Mouse (Mus musculus) lung, adult 2 months (tissue): ENCODE data around the gene Hcn2. TPM values are rescaled to one million over a fixed set of nuclear protein-coding genes. Genes with fewer than 3 reads are reported as not detected.

Experiments used
- DNase-seq: peaks from one replicate; pipeline ENCODE4 v3.0.0; 2022
- H3K4me1 ChIP-seq: fragments of 200-500 bp; 2 replicates; pipeline ENCODE4 v1.6.1; 2011; ENCODE audit warnings: low read length; ENCODE audit not compliant: control insufficient read depth, insufficient read depth
- H3K4me3 ChIP-seq: fragments of 200-500 bp; replicated peaks from 2 replicates; pipeline ENCODE3; 2011; ENCODE audit warnings: low read depth, mild to moderate bottlenecking, control low read depth, low read length; ENCODE audit errors: extremely low read depth
- CTCF ChIP-seq: fragments of 200-500 bp; IDR thresholded peaks from 2 replicates; pipeline ENCODE4 v1.5.1; 2011; ENCODE audit warnings: mild to moderate bottlenecking, low read length, control low read depth; ENCODE audit not compliant: insufficient read depth
- POLR2A ChIP-seq: fragments of 200-500 bp; IDR thresholded peaks from 2 replicates; pipeline ENCODE4 v1.6.1; 2011; ENCODE audit warnings: low read depth, mild to moderate bottlenecking, control low read depth, low read length, borderline replicate concordance; ENCODE audit errors: extremely low read depth
- WGBS: fragments of 180-500 bp; shearing (Covaris S2); methylation state at CpG from one replicate; pipeline ENCODE4 v1.1.7; 2018; 5-methylcytosine and 5-hydroxymethylcytosine counted together
- polyA plus RNA-seq: library from polyadenylated mRNA; depleted of rRNA; stranded (reverse); fragments of >200 nt; gene quantifications from 2 replicates; pipeline ENCODE4 v1.2.3, GENCODE M21; 2012

Gene Hcn2
- polyA plus RNA-seq, 1 experiment: 3.0 TPM

DNA sequence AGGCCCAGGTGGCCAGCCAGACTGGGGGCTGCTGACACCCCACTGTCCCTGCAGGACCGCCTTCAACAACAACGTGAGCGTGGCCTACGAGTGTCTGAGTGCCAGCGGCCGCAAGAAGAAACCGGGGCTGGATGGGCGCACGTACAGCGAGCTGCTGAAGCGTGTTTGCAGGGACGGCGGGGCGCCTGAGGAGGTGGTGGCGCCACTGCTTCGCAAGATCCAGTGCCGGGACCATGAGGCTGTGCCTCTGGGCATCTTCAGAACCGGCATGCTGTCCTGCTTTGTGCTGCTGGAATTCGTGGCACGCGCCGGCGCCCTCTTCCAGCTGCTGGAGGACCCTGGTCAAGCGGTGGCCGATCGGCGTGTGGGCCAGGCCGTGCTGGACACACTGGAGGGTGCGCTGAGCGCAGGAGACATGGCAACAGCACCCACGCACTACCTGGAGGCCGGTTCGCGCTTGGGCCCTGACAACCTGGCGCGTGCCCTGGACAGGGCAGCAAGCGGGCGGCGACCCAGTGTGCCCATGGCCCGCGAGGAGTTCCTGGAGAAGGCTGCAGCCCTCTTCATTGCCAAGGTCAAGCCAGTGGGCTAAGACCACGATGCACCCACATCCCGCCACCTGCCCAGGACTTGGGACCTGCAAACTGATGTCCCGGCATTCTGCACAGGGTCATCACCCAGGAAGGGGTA, 40.9 kb upstream of the Hcn2 start:
- H3K4me1 ChIP-seq: no peaks in the 10 kb centered on the region
- whole genome bisulfite sequencing: 67% methylated on average over 44 of the region's 44 CpGs
- no peak overlapping the region for H3K4me3 ChIP-seq
- no peak for DNase-seq
- TF ChIP-seq CTCF: no peak
- TF ChIP-seq POLR2A: no peak

DNA sequence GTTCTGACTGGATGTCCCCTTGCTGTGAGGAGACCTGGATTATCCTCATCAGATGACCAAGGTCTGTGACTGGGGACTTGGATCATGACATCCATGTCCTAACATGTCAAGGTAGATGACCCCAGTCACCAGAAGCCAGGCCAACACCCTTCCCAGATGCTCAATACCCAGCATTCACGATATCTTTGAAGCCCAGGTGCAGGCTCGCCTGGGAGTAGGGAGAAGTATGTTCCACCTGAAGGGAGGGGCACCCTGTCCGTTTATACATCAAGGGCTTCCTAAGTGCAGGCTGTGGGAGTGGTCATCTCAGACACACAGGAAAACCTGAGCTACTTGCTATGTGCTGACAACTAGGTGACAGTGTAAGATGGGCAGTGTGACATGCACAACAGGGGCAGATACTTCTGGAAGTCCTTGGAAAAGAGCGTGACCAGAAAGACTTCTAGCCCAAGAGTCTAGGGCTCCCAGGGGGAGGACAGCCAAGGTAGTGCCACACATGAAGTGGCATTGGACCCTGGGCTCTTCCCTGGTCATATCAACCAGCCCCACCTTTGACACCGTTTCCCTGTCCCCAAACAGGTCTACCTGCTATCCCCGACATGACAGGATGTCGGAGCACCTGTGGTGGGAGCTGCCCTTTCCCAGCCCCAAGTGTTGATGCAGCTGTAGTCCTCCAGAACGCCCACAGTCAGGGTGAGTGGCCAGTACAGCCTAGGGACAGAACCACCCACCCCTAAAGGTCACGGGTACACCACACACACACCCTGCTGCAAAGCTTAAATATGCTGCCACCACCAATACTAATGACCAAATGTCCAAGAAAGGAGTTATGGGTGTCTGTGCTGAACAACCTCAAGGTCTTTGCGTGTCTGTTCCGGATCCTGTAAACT, 35.6 kb upstream of the Hcn2 start:
- no peak for TF ChIP-seq POLR2A
- no peak for TF ChIP-seq CTCF
- Histone ChIP-seq H3K4me3 (peak overlapping the region; percentile 49), H3K4me1 (peaks cover 14% of the 10 kb centered on the region)
- DNase-seq: no peak
- WGBS: 25% methylated on average over 11 of the region's 11 CpGs

- WGBS: under 1% methylated on average over 77 of the region's 84 CpGs
- Histone ChIP-seq H3K4me1 (peaks cover 14% of the 10 kb centered on the region), H3K4me3 (peak within 1 kb of the TSS; percentile 91)
- TF ChIP-seq CTCF (no peak), POLR2A (peak; percentile 85; the same call in 1 of the 2 replicates)
- DNase-seq: peak; percentile 98
These were observed 34.7 kb upstream of the Hcn2 start, which contains the start of gene Cdc34 for GRCm38 (mm10) chr10:79681591-79682245. Gene Cdc34, plus strand, starts transcription at chr10:79682195.

- no peak for TF ChIP-seq CTCF
- TF ChIP-seq POLR2A: no peak
- DNase-seq: peak; percentile 29
- under 1% methylated on average over 10 of the region's 10 CpGs for WGBS
These were observed 33.9 kb upstream of the Hcn2 start for GRCm38 (mm10) chr10:79682551-79682915.

DNA sequence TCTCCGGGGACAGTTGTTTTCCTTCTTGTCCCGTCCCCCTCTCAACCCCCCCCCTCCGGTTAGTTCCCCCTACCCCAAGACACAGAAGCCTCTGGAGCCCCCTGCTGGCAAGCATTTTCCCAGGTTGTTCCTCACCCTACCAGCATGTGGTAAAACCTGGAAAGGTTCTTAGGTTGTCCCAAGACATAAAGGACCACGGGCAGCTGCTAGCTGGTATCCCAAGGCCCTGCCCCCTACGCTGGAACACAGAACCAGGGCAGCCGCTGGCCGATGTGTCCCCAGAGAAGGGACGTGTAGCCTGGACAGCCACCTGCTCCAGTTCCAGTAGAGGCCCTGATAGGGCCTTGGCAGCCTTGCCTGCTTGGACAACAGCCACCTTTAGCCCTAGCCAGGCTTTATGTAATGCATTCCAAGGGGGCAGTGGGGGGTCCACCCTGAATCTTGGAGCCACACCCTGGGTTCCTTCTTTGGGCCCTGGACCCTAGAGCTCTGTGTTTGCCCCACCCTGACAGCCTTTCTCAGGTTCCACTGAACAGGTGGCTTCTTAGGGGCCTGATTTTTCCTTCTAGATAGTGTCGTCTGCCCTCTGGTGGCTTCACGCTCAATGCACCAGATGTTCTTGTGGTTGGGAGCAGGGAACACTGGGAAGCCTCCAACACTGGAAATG, 33.4 kb upstream of the Hcn2 start:
- Histone ChIP-seq H3K4me3 (peak overlapping the region; percentile 91), H3K4me1 (peaks cover 14% of the 10 kb centered on the region)
- 2% methylated on average over 10 of the region's 10 CpGs for WGBS
- TF ChIP-seq POLR2A: no peak
- peak; percentile 22; the same call in 1 of the 2 replicates for TF ChIP-seq CTCF
- peak; percentile 48 for DNase-seq

More at GRCm38 (mm10) chr10:79682551-79682915, 33.9 kb upstream of the Hcn2 start:
- H3K4me1 ChIP-seq: peaks cover 14% of the 10 kb centered on the region
- H3K4me3 ChIP-seq: peak overlapping the region; percentile 91

DNA sequence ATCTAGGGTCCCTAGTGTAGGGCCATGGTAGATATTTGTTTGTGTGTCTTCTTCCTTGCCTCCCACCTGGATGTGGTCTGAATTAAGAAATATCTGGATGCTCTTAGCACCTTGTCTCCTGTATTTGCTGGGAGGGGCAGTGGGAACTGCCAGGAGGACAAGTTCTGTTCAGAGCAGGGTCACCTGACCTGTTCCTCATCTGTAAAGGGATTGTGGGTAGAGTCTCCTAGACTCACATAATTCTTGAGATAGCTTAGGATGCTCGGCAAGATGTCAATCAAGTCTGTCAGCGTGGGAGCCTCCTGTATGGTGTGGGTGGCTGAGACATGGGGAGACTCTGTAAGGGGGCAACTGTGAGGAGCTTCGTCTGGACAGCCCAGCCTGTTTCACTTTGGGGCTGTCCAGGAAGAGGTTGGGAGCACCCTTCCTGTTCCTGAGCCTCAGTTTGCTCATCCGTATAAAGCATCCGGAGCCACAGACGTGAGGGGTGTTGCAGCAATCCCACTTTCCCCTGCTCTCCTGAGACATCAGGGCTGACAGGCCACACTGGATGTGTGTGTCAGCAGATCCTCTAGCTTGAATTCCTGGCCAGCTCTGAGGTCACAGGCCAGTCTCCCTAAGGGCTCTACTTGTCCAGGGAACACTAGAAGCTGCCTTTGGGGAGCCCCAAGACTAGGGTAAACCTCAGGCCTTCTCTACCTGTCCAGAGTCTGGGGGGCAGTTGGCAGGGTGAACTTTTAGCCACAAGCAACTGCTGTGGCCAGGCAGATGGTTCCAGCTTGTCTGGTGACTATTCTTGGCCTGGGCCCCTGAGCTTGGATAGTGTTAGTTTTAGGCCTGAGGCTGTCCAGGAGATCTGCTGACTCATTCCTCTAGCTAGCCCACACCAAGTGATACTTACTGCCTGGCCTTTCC, 32.5 kb upstream of the Hcn2 start:
- DNase-seq: no peak
- peaks cover 14% of the 10 kb centered on the region for H3K4me1 ChIP-seq
- H3K4me3 ChIP-seq: no peak overlapping the region
- TF ChIP-seq CTCF: no peak
- no peak for TF ChIP-seq POLR2A
- 37% methylated on average over 6 of the region's 6 CpGs for WGBS

- TF ChIP-seq POLR2A (no peak), CTCF (no peak)
- no peak overlapping the region for H3K4me3 ChIP-seq
- H3K4me1 ChIP-seq: peaks cover 14% of the 10 kb centered on the region
- no peak for DNase-seq
- 93% methylated on average over 25 of the region's 25 CpGs for WGBS
These were observed 31.4 kb upstream of the Hcn2 start for GRCm38 (mm10) chr10:79684770-79685600.

- Histone ChIP-seq H3K4me3 (no peak overlapping the region), H3K4me1 (peaks cover 14% of the 10 kb centered on the region)
- no peak for DNase-seq
- 87% methylated on average over 2 of the region's 2 CpGs for WGBS
- TF ChIP-seq POLR2A: no peak
- no peak for TF ChIP-seq CTCF
These were observed 30.2 kb upstream of the Hcn2 start for GRCm38 (mm10) chr10:79686219-79686618.
